31 mouse cellular contexts compared by ENCODE assay signal in the genomic region with DNA sequence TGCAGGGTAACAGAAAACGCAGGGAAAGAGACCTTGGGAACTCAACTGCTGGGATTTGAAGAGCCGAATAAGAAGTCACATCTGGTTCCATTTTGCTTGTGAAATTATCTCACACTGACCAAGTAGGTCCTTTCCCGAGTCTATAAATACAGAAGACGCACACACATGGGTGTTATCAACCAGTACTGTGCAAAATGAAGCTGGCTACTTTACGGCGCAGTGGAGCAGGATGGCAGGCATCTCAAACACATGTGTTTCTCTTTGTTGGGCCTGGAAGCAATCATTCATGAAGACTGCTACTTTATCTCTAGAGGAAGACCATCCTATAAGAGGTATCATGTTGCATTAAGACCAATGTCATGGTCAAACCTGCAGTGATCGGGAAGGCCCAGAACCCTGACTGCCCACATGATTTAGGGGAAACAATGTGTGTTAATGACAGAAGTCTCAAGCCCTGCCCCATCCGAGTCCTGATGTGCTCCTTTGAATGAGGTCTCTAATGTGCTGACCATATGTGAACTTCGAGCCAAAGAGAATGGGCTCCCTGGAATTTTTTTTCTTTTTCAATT.
DNase-seq lines count a peak whose midpoint lies in the region; ATAC-seq lines count a peak whose summit lies in the region.
"Had no signal": no experiment of that assay in that cellular context is flagged by ENCODE, and none has a peak within 500 bp of the region (broad histone marks: within the 10 kb centered on the region; RNA-seq: fewer than 3 reads in every experiment).

No protein-coding gene starts in this region.

- H3K4me3 ChIP-seq in embryonic facial prominence, embryonic 12.5 days = no peak overlapping the region
- H3K4me3 ChIP-seq in limb, embryonic 12.5 days (replicated peaks) = no peak overlapping the region
- H3K4me3 ChIP-seq: embryonic facial prominence, embryonic 15.5 days; forebrain, embryonic 12.5 days; hindbrain, embryonic 13.5 days; layer of hippocampus, adult 2 months; liver, embryonic 13.5 days; megakaryocyte, embryonic 14.5 days; midbrain, embryonic 13.5 days had no signal

- H3K9ac ChIP-seq in embryonic facial prominence, embryonic 12.5 days = no peak overlapping the region
- H3K9ac ChIP-seq in limb, embryonic 12.5 days (replicated peaks) = no peak overlapping the region
- H3K9ac ChIP-seq: embryonic facial prominence, embryonic 15.5 days; forebrain, embryonic 12.5 days; forebrain, postnatal 0 days; hindbrain, embryonic 13.5 days; liver, embryonic 13.5 days; midbrain, embryonic 13.5 days had no signal

- peak; percentile 78 for DNase-seq in heart, adult 11 months
- no peak for DNase-seq in heart, postnatal 25 days (ENCODE audit: low spot score)
- no peak for DNase-seq in adrenal gland, adult (ENCODE audit: inconsistent age in 2 of 2, low spot score in 1 of 2)
- no peak for DNase-seq in heart, postnatal 14 days
- DNase-seq: adrenal gland, postnatal 10 days; cerebellum, adult 9-10 months; cerebellum, postnatal 36 days; forebrain, postnatal 0 days; gastrocnemius, postnatal 10 days; heart, postnatal 36 days; kidney, adult 11 months; kidney, postnatal 25 days; layer of hippocampus, postnatal 36 days; left cerebral cortex, postnatal 4 days; liver, embryonic 13.5 days; lung, adult 18-20 months; lung, postnatal 4 days; right cerebral cortex, adult 18-20 months; thymus, adult 2 months; thymus, postnatal 36 days had no signal

- WGBS in embryonic facial prominence, embryonic 12.5 days = 39% methylated on average over 9 of the region's 9 CpGs
- 23% methylated on average over 9 of the region's 9 CpGs for WGBS in limb, embryonic 12.5 days

- intact Hi-C loops in heart, postnatal 25 days (cut with DNase I) = no loop called here
- intact Hi-C loops in heart, postnatal 14 days (cut with DNase I) = no loop called here

- ATAC-seq in embryonic facial prominence, embryonic 12.5 days (ENCODE audit: insufficient number of reproducible peaks, insufficient read depth, low FRiP score, low TSS enrichment) = no peak
- ATAC-seq in limb, embryonic 12.5 days (ENCODE audit: insufficient number of reproducible peaks, insufficient read depth, low FRiP score, low TSS enrichment, low read depth) = no peak
- no peak for ATAC-seq in inflammation-experienced regulatory T-cells, adult 6 months
- ATAC-seq: forebrain, postnatal 0 days; lung, postnatal 0 days; midbrain, embryonic 13.5 days had no signal

- no peaks in the 10 kb centered on the region for H3K27me3 ChIP-seq in embryonic facial prominence, embryonic 12.5 days
- H3K27me3 ChIP-seq in limb, embryonic 12.5 days = 0 out of 2 replicates have a peak, but pooled peaks cover 5% of the 10 kb centered on the region
- H3K27me3 ChIP-seq: embryonic facial prominence, embryonic 15.5 days; forebrain, embryonic 12.5 days; hindbrain, embryonic 13.5 days; liver, embryonic 13.5 days; megakaryocyte, embryonic 14.5 days; midbrain, embryonic 13.5 days had no signal

- H3K27ac ChIP-seq in embryonic facial prominence, embryonic 12.5 days = 0 out of 2 replicates have a peak overlapping the region, but pooled peaks have one; percentile 31
- H3K27ac ChIP-seq in limb, embryonic 12.5 days = 0 out of 2 replicates have a peak overlapping the region, but pooled peaks have one; percentile 20
- H3K27ac ChIP-seq: embryonic facial prominence, embryonic 15.5 days; forebrain, embryonic 12.5 days; hindbrain, embryonic 13.5 days; layer of hippocampus, adult 2 months; liver, embryonic 13.5 days; midbrain, embryonic 13.5 days had no signal

- H3K4me1 ChIP-seq in embryonic facial prominence, embryonic 12.5 days = peaks cover 14% of the 10 kb centered on the region
- peaks cover 41% of the 10 kb centered on the region for H3K4me1 ChIP-seq in limb, embryonic 12.5 days (replicated peaks)
- H3K4me1 ChIP-seq: forebrain, embryonic 12.5 days; hindbrain, embryonic 13.5 days; liver, embryonic 13.5 days; megakaryocyte, embryonic 14.5 days; midbrain, embryonic 13.5 days had no signal

- H3K36me3 ChIP-seq in embryonic facial prominence, embryonic 12.5 days = no peaks in the 10 kb centered on the region
- no peaks in the 10 kb centered on the region for H3K36me3 ChIP-seq in limb, embryonic 12.5 days
- H3K36me3 ChIP-seq: embryonic facial prominence, embryonic 15.5 days; forebrain, embryonic 12.5 days; G1E; hindbrain, embryonic 13.5 days; liver, embryonic 13.5 days; midbrain, embryonic 13.5 days had no signal

- no peaks in the 10 kb centered on the region for H3K9me3 ChIP-seq in embryonic facial prominence, embryonic 12.5 days
- no peaks in the 10 kb centered on the region for H3K9me3 ChIP-seq in limb, embryonic 12.5 days
- H3K9me3 ChIP-seq: embryonic facial prominence, embryonic 15.5 days; forebrain, embryonic 12.5 days; hindbrain, embryonic 13.5 days; liver, embryonic 13.5 days; megakaryocyte, embryonic 14.5 days; midbrain, embryonic 13.5 days had no signal

- no peak overlapping the region for H3K4me2 ChIP-seq in embryonic facial prominence, embryonic 12.5 days (replicated peaks)
- no peak overlapping the region for H3K4me2 ChIP-seq in limb, embryonic 12.5 days
- H3K4me2 ChIP-seq: embryonic facial prominence, embryonic 15.5 days; forebrain, embryonic 12.5 days; hindbrain, embryonic 13.5 days; liver, embryonic 13.5 days; midbrain, embryonic 13.5 days had no signal
